Mouse (Mus musculus) adrenal gland, postnatal 10 days (tissue): ENCODE measurements around the gene Osbpl7. TPM values are rescaled to one million over a fixed set of nuclear protein-coding genes. Genes with fewer than 3 reads are reported as not detected.

ENCODE experiments used
- DNase-seq: peaks from one replicate; pipeline ENCODE4 v3.0.0; 2021; ENCODE audit warnings: mixed read lengths
- total RNA-seq, 2 experiments: library from RNA; stranded (reverse); gene quantifications; 2 replicates each; pipeline ENCODE4 v1.2.3; 2021

Osbpl7 gene
- total RNA-seq, 2 experiments from 2014 or later, result 10.2 to 13.2 TPM

DNA sequence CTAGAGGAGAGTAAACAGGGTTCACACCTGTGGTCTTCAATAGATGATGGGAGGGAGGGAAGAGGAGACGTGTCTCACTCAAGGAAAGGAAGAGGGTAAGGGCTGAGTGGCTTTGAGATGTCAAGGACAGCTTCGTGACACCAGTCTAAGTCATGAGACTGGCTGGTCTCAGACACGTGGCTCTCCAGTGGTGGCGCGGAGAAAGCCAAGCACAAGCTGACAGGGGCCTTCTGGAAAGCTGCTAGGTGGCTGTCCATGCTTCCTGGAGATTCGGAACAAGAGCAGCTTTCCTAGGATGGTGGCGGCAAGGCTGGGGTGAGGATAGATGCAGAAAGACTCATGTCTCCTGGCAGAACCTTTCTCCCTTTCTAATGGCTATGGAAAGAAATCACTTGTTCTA lies 11.5 kb upstream of the Osbpl7 start:
- DNase-seq, result peak; percentile 41

- no peak for DNase-seq
Observed at GRCm38 (mm10) chr11:97040301-97041021, 10.0 kb upstream of the Osbpl7 start.

GRCm38 (mm10) chr11:97041022-97041899 lies 9.2 kb upstream of the Osbpl7 start, which contains the start of the genes Lrrc46 and Mrpl10:
TSS of gene Lrrc46 (minus strand) at chr11:97041407.
TSS of gene Mrpl10 (plus strand) at chr11:97041560.
- DNase-seq, result peak; percentile 92

DNA sequence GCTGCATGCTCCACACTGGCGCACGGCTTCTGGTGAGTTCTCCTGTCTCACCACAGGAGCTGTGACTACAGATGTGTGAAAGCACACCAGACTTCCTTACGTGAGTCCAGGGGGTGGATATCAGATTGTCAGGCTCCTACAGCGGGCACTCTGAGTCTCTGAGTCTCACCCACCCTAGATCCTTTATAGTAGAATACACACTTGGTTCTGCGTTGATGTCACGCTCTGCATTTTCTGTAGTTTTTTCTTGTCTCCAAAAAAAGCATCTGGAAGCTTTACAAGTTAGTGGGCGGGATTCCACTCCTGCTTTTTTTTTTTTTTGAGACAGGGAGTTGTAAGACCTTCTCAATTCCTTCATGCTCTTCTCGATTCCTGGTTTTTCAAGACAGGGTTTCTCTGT lies 5.5 kb upstream of the Osbpl7 start:
- DNase-seq, result no peak

DNA sequence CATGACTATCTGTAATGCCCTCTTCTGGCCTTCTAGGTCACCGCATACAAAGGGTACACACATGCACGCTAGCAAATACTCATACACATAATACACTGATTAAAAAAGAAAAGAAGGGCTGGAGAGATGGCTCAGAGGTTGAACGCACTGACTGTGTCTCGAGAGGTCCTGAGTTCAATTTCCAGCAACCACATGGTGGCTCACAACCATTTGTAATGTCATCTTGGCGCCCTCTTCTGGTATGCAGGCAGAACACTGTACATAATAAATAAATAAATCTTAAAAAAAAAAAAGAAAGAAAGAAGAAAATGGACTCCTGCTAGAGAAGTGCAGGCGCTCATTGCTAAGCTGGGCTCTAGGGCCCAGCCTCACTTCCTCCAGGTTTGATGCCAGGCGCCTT lies 4.6 kb upstream of the Osbpl7 start:
- no peak for DNase-seq

GRCm38 (mm10) chr11:97048090-97048650 lies 2.3 kb upstream of the Osbpl7 start:
- DNase-seq, result peak; percentile 72

GRCm38 (mm10) chr11:97049492-97050085 lies 839 bp upstream of the Osbpl7 start:
- DNase-seq, result no peak

DNA sequence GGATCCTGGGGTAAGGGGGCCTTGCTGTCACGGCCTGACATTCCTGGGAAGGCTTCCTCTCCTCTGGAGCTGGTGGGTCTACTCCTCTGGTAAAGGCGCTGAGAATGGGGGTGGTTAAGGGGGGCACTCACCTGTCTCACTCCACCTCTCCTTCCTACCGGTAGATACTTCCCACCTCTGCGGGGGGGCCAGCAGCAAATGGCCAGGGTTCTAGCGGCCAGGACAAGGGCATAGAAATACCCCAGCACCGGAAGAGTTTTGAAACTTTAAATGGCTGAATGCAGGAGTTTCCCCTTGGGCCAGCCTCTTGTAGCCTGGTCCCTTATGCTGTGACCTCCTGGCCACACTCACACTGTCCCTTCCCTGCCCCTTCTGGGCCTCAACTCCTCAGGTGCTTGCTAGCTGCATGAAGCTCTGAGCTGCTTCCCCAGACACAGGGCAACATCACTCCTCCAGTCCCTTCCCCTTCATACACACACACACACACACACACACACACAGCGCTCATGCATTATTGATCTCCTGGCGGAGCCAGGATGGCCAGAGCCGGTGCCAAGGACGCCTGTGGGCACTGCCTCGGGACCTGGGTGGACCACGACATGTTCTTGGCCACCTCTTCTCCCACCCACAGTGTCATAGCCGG lies 637 bp downstream of the Osbpl7 start:
- DNase-seq, result peak; percentile 35

- peak; percentile 65 for DNase-seq
Observed at GRCm38 (mm10) chr11:97052219-97052646, 1.8 kb downstream of the Osbpl7 start.

DNA sequence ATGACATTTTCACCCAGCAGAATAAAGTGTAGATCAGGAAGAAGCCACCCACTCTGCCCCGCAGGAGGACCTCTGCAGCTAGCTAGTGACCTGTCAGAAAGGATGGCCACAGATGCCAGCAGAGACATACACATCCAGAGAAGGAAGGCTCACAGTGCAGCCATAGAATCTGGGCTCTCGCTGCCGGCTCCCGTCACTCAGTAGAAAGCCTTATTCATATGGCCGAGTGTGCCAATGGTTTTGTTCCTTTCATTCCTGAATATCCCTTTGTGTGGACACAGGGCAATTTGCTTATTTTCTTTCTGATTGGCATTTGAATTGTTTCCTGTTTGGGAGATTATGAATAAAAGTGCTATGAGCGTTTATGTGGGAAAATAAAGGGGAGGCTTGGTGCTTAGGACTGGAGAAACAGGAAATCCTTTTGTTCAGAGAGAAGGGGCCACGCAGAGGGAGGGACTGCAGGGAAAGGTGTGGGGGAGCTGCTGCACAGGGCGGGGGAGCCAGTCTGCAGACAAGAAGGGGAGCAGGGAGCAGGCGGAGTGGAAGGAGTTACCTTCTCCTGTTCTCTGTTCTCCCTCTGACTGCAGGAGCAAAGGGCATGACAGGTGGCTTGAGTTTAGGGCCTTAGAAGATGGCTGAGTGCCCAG lies 13.0 kb downstream of the Osbpl7 start:
- no peak for DNase-seq

- DNase-seq, result no peak
Observed at GRCm38 (mm10) chr11:97063921-97064295, 13.5 kb downstream of the Osbpl7 start.

DNA sequence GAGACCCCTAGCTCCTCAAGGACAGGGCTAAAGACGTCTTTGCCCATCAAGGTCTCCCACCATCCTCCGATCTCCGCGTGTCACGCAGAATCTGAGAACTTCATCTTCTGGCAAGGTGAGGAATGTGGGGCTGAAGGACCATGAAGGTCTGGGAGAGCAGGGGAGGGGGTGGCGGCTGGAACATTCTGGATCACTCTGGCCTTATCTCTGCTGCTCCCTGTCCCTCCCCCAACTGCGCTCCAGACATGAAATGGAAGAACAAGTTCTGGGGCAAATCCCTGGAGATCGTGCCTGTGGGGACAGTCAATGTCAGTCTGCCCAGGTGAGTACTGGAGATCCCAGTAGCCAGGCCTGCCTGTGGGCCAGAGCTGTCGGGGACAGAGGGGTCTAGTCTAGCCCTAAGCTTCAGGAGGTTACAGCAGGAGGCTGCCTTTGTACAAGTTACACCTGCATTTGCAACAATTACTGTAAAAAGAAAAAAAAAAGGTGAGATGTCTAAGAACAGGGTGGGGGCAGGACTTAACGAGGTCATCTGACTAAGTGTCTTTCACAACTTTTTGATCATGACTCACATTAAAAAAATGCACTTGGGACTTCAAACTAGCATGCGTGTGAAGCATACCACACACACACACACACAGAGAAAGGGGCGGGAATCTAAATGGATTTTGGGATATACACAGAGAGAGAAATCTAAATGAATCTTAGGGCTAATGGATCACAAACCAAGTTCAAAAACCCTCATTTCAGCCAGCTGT lies 15.3 kb downstream of the Osbpl7 start:
- DNase-seq, result no peak

- DNase-seq, result no peak
Observed at GRCm38 (mm10) chr11:97066656-97067360, 16.4 kb downstream of the Osbpl7 start.

- DNase-seq, result no peak
Observed at GRCm38 (mm10) chr11:97069333-97069732, 18.9 kb downstream of the Osbpl7 start.

- DNase-seq, result no peak
Observed at GRCm38 (mm10) chr11:97069770-97070169, 19.3 kb downstream of the Osbpl7 start.

DNA sequence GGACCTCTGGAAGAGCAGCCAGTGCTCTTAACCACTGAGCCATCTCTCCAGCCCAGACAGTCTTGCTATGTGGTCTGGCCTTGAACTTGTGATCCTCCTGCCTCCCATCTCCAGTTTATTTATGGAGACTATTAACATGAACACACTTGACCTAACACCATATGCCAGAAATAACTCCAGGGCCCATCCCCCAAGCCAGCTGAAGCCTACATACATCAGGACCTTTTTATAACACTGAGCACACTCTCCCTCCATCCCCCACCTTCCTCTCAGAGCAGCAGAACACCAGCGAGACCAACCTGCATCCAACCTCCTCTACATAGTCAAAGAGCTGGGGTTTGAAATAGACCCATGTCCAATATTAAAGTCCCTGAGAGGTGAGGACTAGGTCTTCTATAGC lies 20.7 kb downstream of the Osbpl7 start:
- DNase-seq, result no peak

- peak; percentile 55 for DNase-seq
Observed at GRCm38 (mm10) chr11:97072533-97072932, 22.1 kb downstream of the Osbpl7 start.

DNA sequence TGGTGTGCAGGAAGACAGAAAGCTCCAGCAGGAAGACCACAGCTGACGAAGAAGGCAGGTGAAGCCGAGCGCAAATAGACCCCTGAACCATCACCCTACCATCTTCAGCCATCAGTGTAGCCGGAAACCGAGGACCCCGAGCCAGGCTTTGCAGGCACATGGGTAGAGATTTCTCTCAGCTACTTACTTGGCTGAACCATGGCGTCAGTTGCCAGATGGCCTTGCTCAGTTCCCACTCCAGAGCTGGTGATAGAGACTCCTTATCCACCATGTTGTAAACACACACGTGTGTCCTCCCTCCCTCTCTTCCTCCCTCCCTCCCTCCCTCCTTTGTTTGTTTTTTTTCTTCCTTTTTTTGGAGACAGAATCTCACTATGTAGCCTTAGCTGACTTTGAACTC lies 23.8 kb downstream of the Osbpl7 start:
- no peak for DNase-seq

- DNase-seq, result peak; percentile 42
Observed at GRCm38 (mm10) chr11:97078751-97079150, 28.3 kb downstream of the Osbpl7 start.

GRCm38 (mm10) chr11:97080291-97080690 lies 29.9 kb downstream of the Osbpl7 start:
- DNase-seq, result no peak
